Mouse (Mus musculus) layer of hippocampus, adult 11-12 months (tissue): ENCODE data around the gene Lrfn1.

Source experiments
- DNase-seq: peaks from one replicate; pipeline ENCODE4 v3.0.0; 2022; ENCODE audit warnings: low spot score

Lrfn1 gene

GRCm38 (mm10) chr7:28451531-28452360 lies at the start of gene Lrfn1:
Lrfn1 (plus strand) TSS chr7:28451980.
- no peak for DNase-seq

- DNase-seq, result no peak
These were observed 40.8 kb upstream of the Lrfn1 start for GRCm38 (mm10) chr7:28410841-28411475.

GRCm38 (mm10) chr7:28412826-28413225 lies 39.0 kb upstream of the Lrfn1 start:
- DNase-seq, result no peak

GRCm38 (mm10) chr7:28417368-28417767 lies 34.4 kb upstream of the Lrfn1 start:
- no peak for DNase-seq

- DNase-seq, result no peak
These were observed 33.6 kb upstream of the Lrfn1 start for GRCm38 (mm10) chr7:28418096-28418670.

GRCm38 (mm10) chr7:28419416-28419815 lies 32.4 kb upstream of the Lrfn1 start:
- no peak for DNase-seq

- DNase-seq, result no peak
These were observed 28.8 kb upstream of the Lrfn1 start for GRCm38 (mm10) chr7:28423018-28423417.

- no peak for DNase-seq
These were observed 24.0 kb upstream of the Lrfn1 start for GRCm38 (mm10) chr7:28427738-28428137.

GRCm38 (mm10) chr7:28430512-28430911 lies 21.3 kb upstream of the Lrfn1 start:
- DNase-seq, result no peak

GRCm38 (mm10) chr7:28432252-28432651 lies 19.5 kb upstream of the Lrfn1 start:
- no peak for DNase-seq

- no peak for DNase-seq
These were observed 16.0 kb upstream of the Lrfn1 start for GRCm38 (mm10) chr7:28435660-28436259.

- DNase-seq, result peak; percentile 100
These were observed 15.4 kb upstream of the Lrfn1 start for GRCm38 (mm10) chr7:28436271-28436904.

- peak; percentile 80 for DNase-seq
These were observed 14.7 kb upstream of the Lrfn1 start, which contains the start of gene Gmfg for GRCm38 (mm10) chr7:28436932-28437570. Gmfg (plus strand) TSS chr7:28437447.

GRCm38 (mm10) chr7:28437964-28438363 lies 13.8 kb upstream of the Lrfn1 start:
- DNase-seq, result no peak

- no peak for DNase-seq
These were observed 13.0 kb upstream of the Lrfn1 start for GRCm38 (mm10) chr7:28438771-28439170.

GRCm38 (mm10) chr7:28440739-28441138 lies 11.0 kb upstream of the Lrfn1 start:
- no peak for DNase-seq

- no peak for DNase-seq
These were observed 9.8 kb upstream of the Lrfn1 start for GRCm38 (mm10) chr7:28441776-28442485.

- DNase-seq, result no peak
These were observed 9.1 kb upstream of the Lrfn1 start for GRCm38 (mm10) chr7:28442688-28443087.

- no peak for DNase-seq
These were observed 7.3 kb upstream of the Lrfn1 start for GRCm38 (mm10) chr7:28444344-28444974.

- DNase-seq, result peak; percentile 85
These were observed 5.3 kb upstream of the Lrfn1 start for GRCm38 (mm10) chr7:28446446-28446845.
